In genomic region chr16:17402855-17403254, GRCm38 (mm10) we compare ENCODE assay signal across 10 mouse cellular contexts. TPM values are rescaled to one million over a fixed set of nuclear protein-coding genes. Genes with fewer than 3 reads are reported as not detected.
DNase-seq lines count a peak whose midpoint lies in the region; ATAC-seq and TF ChIP-seq lines count a peak whose summit lies in the region.
"Had no signal": no experiment of that assay in that cellular context is flagged by ENCODE, and none has a peak within 500 bp of the region (broad histone marks: within the 10 kb centered on the region; RNA-seq: fewer than 3 reads in every experiment).

No protein-coding gene starts in this region.

- CTCF ChIA-PET in Patski (lab: Charles Lee), result interaction anchor here (0.8 to 2.6 kb wide), 6 partner anchors 10 to 130 kb away, joined by 3 to 6 read pairs (median 4); no protein-coding TSS in a partner anchor

- H3K27ac ChIP-seq in kidney, adult 2 months (ENCODE audit: insufficient read depth, low read depth, low read length), result no peak overlapping the region
- no peak overlapping the region for H3K27ac ChIP-seq in kidney, embryonic 16.5 days (ENCODE audit: low read length)
- H3K27ac ChIP-seq in forebrain, embryonic 13.5 days, result no peak overlapping the region
- H3K27ac ChIP-seq: limb, embryonic 13.5 days had no signal

- in situ Hi-C loops in Patski (cut with MboI; ENCODE audit: low pct_unique_long_range_greater_than_20kb), result loop anchor here (5.0 kb wide), 1 partner anchor 129 kb away; the partner anchor contains the start of gene Thap7

- H3K36me3 ChIP-seq in kidney, adult 2 months (ENCODE audit: control insufficient read depth, insufficient read depth, low read length), result no peaks in the 10 kb centered on the region; the same call in 1 of the 2 replicates
- H3K36me3 ChIP-seq in kidney, embryonic 16.5 days (ENCODE audit: insufficient read depth, low read length), result no peaks in the 10 kb centered on the region; the same call in 1 of the 2 replicates
- peaks cover 6% of the 10 kb centered on the region; the same call in 1 of the 2 replicates for H3K36me3 ChIP-seq in forebrain, embryonic 13.5 days (ENCODE audit: poor library complexity, severe bottlenecking)

- ATAC-seq in kidney, embryonic 16.5 days (ENCODE audit: low FRiP score, low TSS enrichment), result no peak
- no peak for ATAC-seq in Patski
- ATAC-seq in megakaryocyte progenitor cell, adult 5-6 weeks (replicated peaks; ENCODE audit: poor library complexity), result peak; percentile 60
- ATAC-seq in activated CD4-positive, CD25-positive, alpha-beta regulatory T cell, adult 4 months, result no peak
- ATAC-seq in forebrain, embryonic 13.5 days, result no peak

- no peaks in the 10 kb centered on the region for H3K27me3 ChIP-seq in kidney, adult 2 months (replicated peaks; ENCODE audit: control insufficient read depth, insufficient read depth, low read length)
- H3K27me3 ChIP-seq in kidney, embryonic 16.5 days (ENCODE audit: insufficient read depth, low read length), result no peaks in the 10 kb centered on the region
- H3K27me3 ChIP-seq in Patski, result no peaks in the 10 kb centered on the region
- H3K27me3 ChIP-seq in forebrain, embryonic 13.5 days, result no peaks in the 10 kb centered on the region
- H3K27me3 ChIP-seq: limb, embryonic 13.5 days had no signal

- no peaks in the 10 kb centered on the region for H3K9me3 ChIP-seq in kidney, embryonic 16.5 days (ENCODE audit: low read length)
- no peaks in the 10 kb centered on the region for H3K9me3 ChIP-seq in forebrain, embryonic 13.5 days (replicated peaks)
- H3K9me3 ChIP-seq: limb, embryonic 13.5 days had no signal

- H3K4me2 ChIP-seq in kidney, embryonic 16.5 days (replicated peaks; ENCODE audit: low read depth, low read length), result no peak overlapping the region
- H3K4me2 ChIP-seq in forebrain, embryonic 13.5 days, result no peak overlapping the region
- H3K4me2 ChIP-seq: limb, embryonic 13.5 days had no signal

- H3K9ac ChIP-seq in kidney, embryonic 16.5 days (replicated peaks; ENCODE audit: low read length), result no peak overlapping the region
- H3K9ac ChIP-seq in forebrain, embryonic 13.5 days, result no peak overlapping the region
- H3K9ac ChIP-seq: limb, embryonic 13.5 days had no signal

- POLR2A ChIA-PET in Patski (lab: Charles Lee), result no interaction called here

- no peak overlapping the region for H3K4me3 ChIP-seq in kidney, adult 2 months (ENCODE audit: insufficient read depth, low read depth, low read length)
- no peak overlapping the region for H3K4me3 ChIP-seq in kidney, embryonic 16.5 days (ENCODE audit: low read length)
- H3K4me3 ChIP-seq in forebrain, embryonic 13.5 days, result no peak overlapping the region
- H3K4me3 ChIP-seq: erythroblast, embryonic 14.5 days; limb, embryonic 13.5 days had no signal

- 88% methylated on average over 1 of the region's 1 CpGs for WGBS in kidney, adult 2 months
- WGBS in kidney, embryonic 16.5 days, result 77% methylated on average over 1 of the region's 1 CpGs
- 76% methylated on average over 1 of the region's 1 CpGs for WGBS in forebrain, embryonic 13.5 days

- H3K4me1 ChIP-seq in kidney, adult 2 months (ENCODE audit: control insufficient read depth, insufficient read depth, low read length), result peaks cover 10% of the 10 kb centered on the region
- peaks cover 17% of the 10 kb centered on the region for H3K4me1 ChIP-seq in kidney, embryonic 16.5 days (ENCODE audit: insufficient read depth, low read length)
- peaks cover 27% of the 10 kb centered on the region for H3K4me1 ChIP-seq in forebrain, embryonic 13.5 days

- DNase-seq in kidney, adult 2 months, result peak; percentile 68
- DNase-seq in CD8-positive naive resting alpha-beta T cell, adult 2 months (ENCODE audit: low read depth in 2 of 2, low spot score in 2 of 2), result peak; percentile 47 to 67
- DNase-seq in Patski (ENCODE audit: low read depth, low spot score), result no peak
- DNase-seq in forelimb bud, embryonic 11.5 days (ENCODE audit: low read depth, low spot score), result peak; percentile 46

- no peak for TF ChIP-seq POLR2A in kidney, adult 2 months (IDR thresholded peaks at IDR 0.05; ENCODE audit: low read depth, low read length)

- peak; percentile 31; the same call in 1 of the 2 replicates for TF ChIP-seq CTCF in kidney, adult 2 months (conservative IDR thresholded peaks at IDR 0.05; ENCODE audit: insufficient read depth, insufficient read length, low read depth, low read length)
- TF ChIP-seq CTCF in Patski (IDR thresholded peaks at IDR 0.05), result peak; percentile 76

RNA-seq across cellular contexts. Expression of gene Snap29, which starts 2.9 kb away (rescaled TPM):
- 8.9 and 11.4 TPM in 2 replicates for polyA plus RNA-seq in kidney, adult 2 months (2012; rRNA removed)
- 14.7 and 15.6 TPM in 2 replicates for polyA plus RNA-seq in kidney, embryonic 16.5 days (2015; fragmentation: Nextera tagmentation; extraction: Ambion mirVana)
- 28.3 TPM for polyA plus RNA-seq in Patski (2021)
- total RNA-seq in megakaryocyte progenitor cell, adult 5-6 weeks (2015), result 16.5 and 18.5 TPM in 2 replicates
- total RNA-seq in megakaryocyte progenitor cell, adult 5-6 weeks (2017), result 17.9 and 18.0 TPM in 2 replicates
- 10 to 100 TPM in 1 of 2 experiments, 1 to 10 TPM in 1; 8.3 to 16.7 TPM for polyA plus RNA-seq in activated CD4-positive, CD25-positive, alpha-beta regulatory T cell, adult 4 months (2017; shearing (Covaris generic))
- polyA plus RNA-seq in forebrain, embryonic 13.5 days (2015; fragmentation: Nextera tagmentation; extraction: Ambion mirVana), result 18.2 and 20.8 TPM in 2 replicates

RNA-seq across cellular contexts. Expression of gene Pi4ka, which starts 3.3 kb away (rescaled TPM):
- 105 and 124 TPM in 2 replicates for polyA plus RNA-seq in kidney, adult 2 months (2012; rRNA removed)
- polyA plus RNA-seq in kidney, embryonic 16.5 days (2015; fragmentation: Nextera tagmentation; extraction: Ambion mirVana), result 39.1 and 39.2 TPM in 2 replicates
- 81.9 TPM for polyA plus RNA-seq in Patski (2021)
- 55.4 and 58.1 TPM in 2 replicates for total RNA-seq in megakaryocyte progenitor cell, adult 5-6 weeks (2015)
- 28.1 and 39.4 TPM in 2 replicates for total RNA-seq in megakaryocyte progenitor cell, adult 5-6 weeks (2017)
- polyA plus RNA-seq in activated CD4-positive, CD25-positive, alpha-beta regulatory T cell, adult 4 months (2017; shearing (Covaris generic)), result 10 to 100 TPM; 42.5 to 51.8 TPM
- 44.1 and 50.0 TPM in 2 replicates for polyA plus RNA-seq in forebrain, embryonic 13.5 days (2015; fragmentation: Nextera tagmentation; extraction: Ambion mirVana)

RNA-seq across cellular contexts. Expression of gene Crkl, which starts 48.9 kb away (rescaled TPM):
- 34.4 and 43.3 TPM in 2 replicates for polyA plus RNA-seq in kidney, adult 2 months (2012; rRNA removed)
- polyA plus RNA-seq in kidney, embryonic 16.5 days (2015; fragmentation: Nextera tagmentation; extraction: Ambion mirVana), result 77.6 and 78.5 TPM in 2 replicates
- polyA plus RNA-seq in Patski (2021), result 27.1 TPM
- 24.6 and 25.9 TPM in 2 replicates for total RNA-seq in megakaryocyte progenitor cell, adult 5-6 weeks (2015)
- 17.8 and 18.5 TPM in 2 replicates for total RNA-seq in megakaryocyte progenitor cell, adult 5-6 weeks (2017)
- polyA plus RNA-seq in activated CD4-positive, CD25-positive, alpha-beta regulatory T cell, adult 4 months (2017; shearing (Covaris generic)), result 10 to 100 TPM; 16.6 to 21.2 TPM
- polyA plus RNA-seq in forebrain, embryonic 13.5 days (2015; fragmentation: Nextera tagmentation; extraction: Ambion mirVana), result 102 and 108 TPM in 2 replicates
